Mouse (Mus musculus): ENCODE data around the gene Lama2.
A peak's percentile ranks its signal among the peaks of the same experiment; 100 is the strongest.
"Not testable (repeated sequence)": the region's sequence is repeated elsewhere in the genome, so short reads cannot be mapped to it uniquely, and the experiment has no call there.

Gene Lama2

GRCm38 (mm10) chr10:27012804-27013365 lies 606.7 kb downstream of the Lama2 start:
- no peak for DNase-seq (ENCODE audit: low spot score)

- no peak for DNase-seq (ENCODE audit: low spot score)
These were observed 612.2 kb downstream of the Lama2 start for GRCm38 (mm10) chr10:27007364-27007763.

- no peak for DNase-seq (ENCODE audit: low spot score)
These were observed 613.8 kb downstream of the Lama2 start for GRCm38 (mm10) chr10:27005716-27006115.

DNA sequence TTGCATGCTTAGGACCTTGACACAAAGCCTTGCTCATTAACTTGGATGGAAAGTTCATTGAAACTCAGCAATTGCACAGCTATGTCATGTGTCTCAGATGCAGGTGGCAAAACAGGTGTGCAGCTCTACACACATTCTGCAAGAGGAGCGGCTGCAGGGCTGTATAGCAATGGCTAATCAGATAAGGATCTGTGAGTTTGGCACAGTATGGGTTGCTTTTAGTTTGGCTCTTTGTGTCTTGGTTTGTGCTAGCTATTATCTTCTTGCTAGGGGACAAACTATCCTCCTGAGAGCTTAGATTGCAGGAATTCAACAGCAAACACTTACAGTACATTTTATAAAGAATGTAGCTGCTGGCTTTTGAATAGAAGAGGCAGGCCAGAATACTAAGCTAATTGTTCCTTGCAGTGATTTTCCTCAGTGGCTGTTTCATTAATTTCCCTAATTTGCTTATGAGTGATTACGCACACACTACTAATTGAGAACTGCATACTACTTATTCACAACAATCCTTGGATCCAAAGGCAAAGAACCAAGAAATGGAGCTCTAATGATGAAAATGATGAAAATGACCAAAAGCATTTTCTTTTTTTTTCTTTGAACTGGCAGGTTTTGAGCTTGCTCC lies 617.9 kb downstream of the Lama2 start:
- DNase-seq (ENCODE audit: low spot score) = no peak

DNA sequence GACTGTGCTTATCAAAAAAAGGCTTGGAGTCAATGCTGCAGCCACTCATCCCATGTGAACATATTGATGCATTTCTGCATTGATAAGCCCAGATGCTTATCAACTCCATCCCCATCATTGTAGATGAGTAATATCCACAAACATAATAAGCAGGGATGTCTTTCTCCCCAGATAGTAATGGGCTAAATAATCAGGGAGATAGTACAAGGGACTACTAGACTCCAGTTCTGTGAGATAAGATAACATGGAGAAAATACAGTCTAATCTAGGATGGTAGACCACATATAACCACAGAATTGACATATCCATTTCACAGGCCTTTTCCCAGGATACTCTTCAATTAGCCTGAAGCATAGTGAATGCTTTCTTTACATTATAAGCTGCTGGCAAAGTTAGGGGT lies 622.9 kb downstream of the Lama2 start:
- no peak for DNase-seq (ENCODE audit: low spot score)

DNA sequence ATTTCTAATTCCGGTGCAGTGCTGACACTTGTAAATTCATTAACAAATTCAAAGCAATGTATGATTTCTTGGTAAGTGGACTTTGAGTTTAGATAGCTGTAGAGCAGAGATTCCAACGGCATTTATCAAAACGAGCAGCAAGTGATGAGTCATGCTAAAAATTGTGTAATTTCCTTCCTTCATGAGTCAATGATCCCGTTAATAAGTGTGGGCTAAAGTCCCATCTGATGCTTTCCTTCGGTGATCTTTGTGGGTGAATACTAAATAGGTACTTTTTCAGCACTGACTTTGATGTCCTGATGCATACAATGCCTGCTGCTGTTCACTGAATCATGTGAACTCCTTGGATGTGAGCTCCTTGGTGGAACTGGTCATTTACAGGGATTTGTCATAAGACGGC lies 623.6 kb downstream of the Lama2 start:
- DNase-seq (ENCODE audit: low spot score) = peak; percentile 3

- DNase-seq (ENCODE audit: low spot score) = peak; percentile 21
These were observed 624.2 kb downstream of the Lama2 start for GRCm38 (mm10) chr10:26995182-26995975.

DNA sequence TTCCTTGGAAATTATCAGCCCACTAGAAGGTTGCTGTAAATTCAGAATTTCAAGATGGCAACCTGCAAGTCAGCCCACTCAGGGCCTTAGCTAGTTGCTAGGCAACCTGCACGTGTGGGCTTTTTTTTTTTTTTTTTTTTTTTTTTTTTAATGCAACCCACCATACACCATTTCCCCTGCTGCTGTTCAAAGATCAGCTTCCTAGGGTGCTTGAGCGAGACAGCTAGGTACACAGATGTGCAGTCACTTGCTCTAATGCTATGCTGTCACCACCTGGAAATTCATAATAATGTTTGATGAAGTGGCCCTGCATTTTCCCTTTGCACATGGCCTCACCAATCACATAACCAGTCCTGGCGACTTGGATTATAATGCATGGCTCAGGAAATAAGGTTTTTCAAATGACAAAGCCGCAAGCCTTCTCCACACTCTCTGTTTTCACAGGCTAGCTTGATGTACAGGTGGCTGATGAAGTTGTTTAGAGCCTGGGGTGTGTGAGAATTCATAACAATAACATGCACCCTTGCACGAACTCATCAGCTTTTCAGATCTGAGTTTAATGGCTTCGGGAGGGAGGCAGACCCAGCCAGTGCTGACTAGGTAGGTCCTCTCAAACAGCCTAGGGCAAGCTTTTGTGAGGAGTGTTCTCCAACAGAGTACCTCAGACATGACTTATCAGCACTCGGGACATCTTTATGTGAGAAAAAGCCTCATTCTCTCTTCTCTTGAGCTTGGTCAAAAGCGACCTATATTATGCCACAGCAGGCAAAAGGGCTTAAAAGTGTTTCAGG lies 625.4 kb downstream of the Lama2 start:
- no peak for DNase-seq (ENCODE audit: low spot score)

DNA sequence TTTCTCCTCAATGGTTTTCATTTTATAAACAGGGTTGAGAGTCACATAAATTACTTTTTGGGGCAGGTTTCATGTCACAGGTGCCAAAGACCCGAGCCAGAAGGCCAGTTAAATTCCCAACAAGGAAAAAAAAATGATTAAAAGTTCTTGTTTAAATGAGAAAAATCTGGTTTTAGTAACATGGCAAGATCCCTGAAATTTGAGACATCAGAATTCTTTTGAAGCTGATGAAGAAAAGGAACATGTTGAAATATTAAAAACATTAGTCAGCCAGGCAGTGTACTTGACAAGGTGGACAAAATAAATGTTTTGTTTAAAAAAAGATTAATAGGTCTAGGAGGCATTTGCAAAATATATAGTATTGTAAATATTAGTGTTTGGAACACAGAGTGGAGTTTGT lies 634.1 kb downstream of the Lama2 start:
- DNase-seq (ENCODE audit: low spot score) = no peak

DNA sequence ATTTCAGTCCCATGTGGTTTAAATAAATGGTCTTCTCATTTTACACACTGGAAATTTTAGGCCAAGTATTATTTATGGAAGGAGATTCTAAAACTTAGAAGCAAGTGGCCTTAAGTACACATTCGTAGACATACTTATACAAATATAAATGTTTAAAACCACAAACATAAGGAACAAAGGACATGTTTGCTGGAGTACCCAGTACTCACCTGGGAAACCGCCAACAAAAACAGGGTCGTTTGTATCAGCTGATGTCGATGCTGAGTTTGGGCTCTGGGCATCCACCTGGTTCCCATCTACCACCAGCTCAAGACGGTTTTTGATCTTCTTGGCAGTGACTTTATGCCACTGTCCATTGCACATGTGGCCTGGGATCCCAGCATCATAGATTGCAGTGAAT lies 635.5 kb downstream of the Lama2 start:
- DNase-seq (ENCODE audit: low spot score) = not testable (repeated sequence)

GRCm38 (mm10) chr10:26983583-26983982 lies 636.0 kb downstream of the Lama2 start:
- DNase-seq (ENCODE audit: low spot score) = no peak

- no peak for DNase-seq (ENCODE audit: low spot score)
These were observed 636.9 kb downstream of the Lama2 start for GRCm38 (mm10) chr10:26982621-26983020.

- no peak for DNase-seq (ENCODE audit: low spot score)
These were observed 644.2 kb downstream of the Lama2 start for GRCm38 (mm10) chr10:26975372-26975771.

DNA sequence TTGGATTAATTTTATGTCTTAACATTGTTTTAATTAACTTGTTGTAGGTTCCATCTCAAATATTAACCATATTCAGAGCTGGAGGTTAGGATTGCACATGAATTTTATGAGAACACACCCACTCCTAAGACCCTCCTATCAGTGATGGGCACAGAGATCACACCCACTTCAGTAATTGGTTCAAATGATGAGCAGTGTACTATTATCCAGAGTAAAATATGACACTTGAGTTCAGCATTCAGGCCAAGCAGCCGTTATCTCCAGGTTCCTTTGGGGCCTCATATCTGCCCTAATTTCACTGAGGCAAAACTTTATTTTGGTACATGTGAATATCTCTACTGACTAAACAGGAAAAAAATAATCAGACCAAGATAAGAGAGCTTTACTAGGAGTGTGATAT lies 645.3 kb downstream of the Lama2 start:
- no peak for DNase-seq (ENCODE audit: low spot score)

DNA sequence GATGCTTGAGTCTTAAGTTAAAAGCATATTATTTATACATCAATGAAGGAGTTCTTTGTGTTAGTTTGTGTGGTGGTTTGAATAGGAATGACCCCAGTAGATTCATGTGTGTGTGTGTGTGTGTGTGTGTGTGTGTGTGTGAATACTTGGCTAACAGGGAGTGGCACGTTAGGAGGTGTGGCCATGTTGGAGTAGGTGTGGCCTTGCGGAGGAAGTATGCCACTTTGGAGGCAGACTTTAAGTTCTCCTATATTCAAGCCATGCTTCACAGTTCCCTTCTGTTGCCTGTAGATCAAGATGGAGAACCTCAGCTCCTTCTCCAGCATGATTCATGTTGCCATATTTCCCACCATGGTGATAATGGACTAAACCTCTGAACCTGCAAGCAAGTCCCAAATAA lies 646.0 kb downstream of the Lama2 start:
- no peak for DNase-seq (ENCODE audit: low spot score)

- no peak for DNase-seq (ENCODE audit: low spot score)
These were observed 661.0 kb downstream of the Lama2 start for GRCm38 (mm10) chr10:26958513-26958912.

- DNase-seq (ENCODE audit: low spot score) = no peak
These were observed 669.1 kb downstream of the Lama2 start for GRCm38 (mm10) chr10:26950448-26950847.

GRCm38 (mm10) chr10:26949667-26950066 lies 669.9 kb downstream of the Lama2 start:
- DNase-seq (ENCODE audit: low spot score) = no peak

DNA sequence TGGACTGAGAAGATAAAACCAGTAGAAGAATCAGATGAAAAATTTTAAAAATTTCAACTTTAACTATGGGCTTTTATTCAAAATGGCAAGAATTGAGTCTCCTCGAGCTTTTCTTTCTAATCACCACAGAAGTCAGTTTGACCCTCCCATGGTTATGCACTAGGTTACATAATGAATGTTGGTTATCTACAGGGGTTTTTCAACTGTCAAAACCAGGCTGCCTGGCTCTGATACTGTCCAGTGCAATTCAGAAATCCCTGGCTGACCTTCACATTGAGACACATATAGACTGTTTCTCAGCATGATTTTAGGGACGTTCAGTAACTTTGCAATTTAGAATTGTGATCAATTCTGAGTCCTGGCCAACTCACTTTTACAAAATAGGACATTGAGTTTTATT lies 671.2 kb downstream of the Lama2 start:
- no peak for DNase-seq (ENCODE audit: low spot score)

GRCm38 (mm10) chr10:26939549-26939948 lies 680.0 kb downstream of the Lama2 start:
- no peak for DNase-seq (ENCODE audit: low spot score)

GRCm38 (mm10) chr10:26938464-26938863 lies 681.1 kb downstream of the Lama2 start:
- not testable (repeated sequence) for DNase-seq (ENCODE audit: low spot score)

- DNase-seq (ENCODE audit: low spot score) = not testable (repeated sequence)
These were observed 683.5 kb downstream of the Lama2 start for GRCm38 (mm10) chr10:26936056-26936455.

All from lung, postnatal 25 days (tissue).